Mouse (Mus musculus) heart, adult 18-20 months (tissue): ENCODE measurements around the gene Mrps36. TPM values are rescaled to one million over a fixed set of nuclear protein-coding genes. Genes with fewer than 3 reads are reported as not detected.
"Not testable (repeated sequence)": the region's sequence is repeated elsewhere in the genome, so short reads cannot be mapped to it uniquely, and the experiment has no call there.

Experiments
- DNase-seq, 2 experiments: peaks; one replicate each; pipeline ENCODE4 v3.0.0; 2021 to 2022; ENCODE audit warnings: mixed read lengths in 1 of 2
- long read RNA-seq, 2 experiments: library from polyadenylated mRNA; stranded (forward); transcript quantifications; one replicate each; pipeline ENCODE4 v2.0.0; 2021
- total RNA-seq, 2 experiments: library from RNA; stranded (reverse); gene quantifications; 2 replicates each; pipeline ENCODE4 v1.2.3; 2021

The Mrps36 gene
- 100 to 1,000 TPM; 165 to 196 TPM for total RNA-seq
- long read RNA-seq, experiment 1, transcript Mrps36-203 (4 exons, 701 nt): major isoform, 228 of 305 reads
- long read RNA-seq, experiment 1, transcript Mrps36-204 (4 exons, 672 nt): minor isoform, 7 of 305 reads
- long read RNA-seq, experiment 1, transcript Mrps36-202 (4 exons, 571 nt): minor isoform, 27 of 305 reads
- long read RNA-seq, experiment 1, partial matches to known transcripts: 4 of 305 reads
- long read RNA-seq, experiment 1, other reads (novel, unspliced or antisense): 38 of 305 reads
- long read RNA-seq, experiment 2, transcript Mrps36-203 (4 exons, 701 nt): major isoform, 191 of 254 reads
- long read RNA-seq, experiment 2, transcript Mrps36-202 (4 exons, 571 nt): minor isoform, 26 of 254 reads
- long read RNA-seq, experiment 2, transcript Mrps36-204 (4 exons, 672 nt): minor isoform, 7 of 254 reads
- long read RNA-seq, experiment 2, partial matches to known transcripts: 5 of 254 reads
- long read RNA-seq, experiment 2, other reads (novel, unspliced or antisense): 25 of 254 reads

GRCm38 (mm10) chr13:100744036-100744744, at the start of gene Mrps36:
TSS of gene Mrps36 (minus strand) at chr13:100744659.
- DNase-seq: peak; percentile 96

DNA sequence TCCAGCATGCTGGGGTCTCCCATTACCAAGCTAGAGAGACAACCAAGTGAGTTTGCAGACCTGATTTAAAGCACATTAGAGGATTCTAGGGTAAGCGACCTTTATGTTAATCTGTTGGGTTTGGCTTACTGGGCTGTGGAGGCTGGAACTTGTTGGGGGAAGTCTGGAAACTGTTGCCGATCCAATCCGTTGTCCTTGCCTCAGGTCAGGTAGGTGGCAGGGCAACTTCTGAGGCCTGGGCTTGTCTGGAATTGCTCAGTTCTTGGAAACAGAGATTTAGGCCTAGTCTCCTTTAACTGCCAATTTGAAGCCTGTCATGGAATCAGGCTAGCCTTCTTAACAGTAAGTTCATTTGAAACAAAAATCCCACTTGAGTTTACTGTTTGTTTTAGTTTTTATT, 44.6 kb upstream of the Mrps36 start:
- no peak for DNase-seq

DNA sequence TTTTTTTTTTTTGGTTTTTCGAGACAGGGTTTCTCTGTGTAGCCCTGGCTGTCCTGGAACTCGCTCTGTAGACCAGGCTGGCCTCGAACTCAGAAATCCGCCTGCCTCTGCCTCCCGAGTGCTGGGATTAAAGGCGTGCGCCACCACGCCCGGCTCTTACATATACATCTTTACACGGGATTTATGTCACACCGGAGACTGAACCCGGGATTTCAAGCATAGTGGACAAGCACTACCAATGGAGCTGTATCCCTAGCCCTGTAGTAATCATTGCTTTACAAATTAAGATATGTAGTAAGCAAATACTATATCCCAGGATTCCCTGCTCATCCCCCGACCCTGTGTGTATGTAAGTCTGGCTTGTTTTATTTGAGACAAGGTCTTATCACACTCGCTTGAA, 43.6 kb upstream of the Mrps36 start:
- DNase-seq: not testable (repeated sequence)

DNA sequence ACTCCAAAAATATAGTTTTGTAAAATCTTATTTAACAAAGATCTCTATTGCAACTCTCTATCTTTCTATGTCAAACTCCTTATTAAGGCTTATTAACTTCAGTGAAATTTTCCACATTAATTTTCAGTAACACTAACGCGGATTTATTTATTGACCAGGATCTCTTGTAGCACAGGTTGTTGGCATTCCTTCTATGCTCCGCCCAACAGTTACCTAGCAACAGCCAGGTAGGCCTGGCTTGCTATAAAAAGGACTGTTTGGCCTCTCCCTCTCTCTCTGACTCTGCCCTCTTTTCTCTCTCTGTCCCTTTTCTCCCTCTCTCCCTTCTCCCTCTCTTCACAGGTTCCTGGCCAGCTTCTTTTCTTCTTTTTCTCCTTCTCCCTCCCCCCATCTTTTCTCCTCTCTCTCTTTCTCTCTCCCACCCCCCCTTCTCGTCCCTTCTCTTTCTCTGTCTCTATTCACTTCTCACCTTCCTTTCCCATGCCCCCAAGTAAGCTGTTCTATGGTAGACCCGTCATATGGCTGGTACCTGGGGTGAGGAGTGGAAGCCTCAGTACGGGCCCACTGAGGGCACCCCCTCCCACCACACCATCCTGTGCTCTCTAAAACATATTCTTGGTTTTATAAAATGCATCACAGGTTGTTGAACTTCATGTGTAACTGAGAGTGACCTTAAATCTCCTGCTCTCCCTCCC, 43.0 kb upstream of the Mrps36 start:
- DNase-seq: no peak

- DNase-seq: peak; percentile 91 to 94
Observed at GRCm38 (mm10) chr13:100786414-100786867, 42.0 kb upstream of the Mrps36 start, which contains the start of gene Ccnb1. TSS of gene Ccnb1 (minus strand) at chr13:100786570.

DNA sequence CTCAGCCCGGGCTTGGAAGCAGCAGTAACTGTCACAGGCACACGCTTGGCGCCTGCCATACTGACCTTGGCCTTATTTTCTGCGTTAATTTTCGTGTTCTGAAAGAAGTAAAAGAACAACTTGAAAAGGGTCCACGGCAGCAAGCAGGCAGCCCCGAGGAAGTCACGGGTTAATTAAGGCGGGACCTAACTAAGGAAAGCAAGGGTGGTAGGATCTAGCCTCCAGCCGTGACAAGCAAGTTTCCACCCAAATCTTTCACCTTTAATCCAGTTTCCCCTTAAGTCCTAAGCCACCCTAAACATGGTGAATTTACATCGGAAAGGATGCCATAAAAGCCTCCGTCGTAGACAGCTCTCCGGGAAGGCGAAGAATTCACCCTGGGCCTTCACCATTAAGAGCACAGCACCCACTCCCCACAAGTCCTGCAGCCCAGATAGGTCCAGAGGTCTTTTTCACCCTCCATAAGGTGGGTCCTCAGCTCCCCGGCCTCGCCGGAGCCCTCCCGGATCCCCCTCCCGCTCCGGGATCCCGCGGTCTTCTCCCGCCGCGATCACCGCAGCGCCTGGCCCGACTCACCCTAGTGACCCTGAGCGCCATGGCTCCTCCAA, 41.5 kb upstream of the Mrps36 start:
- DNase-seq: no peak

DNA sequence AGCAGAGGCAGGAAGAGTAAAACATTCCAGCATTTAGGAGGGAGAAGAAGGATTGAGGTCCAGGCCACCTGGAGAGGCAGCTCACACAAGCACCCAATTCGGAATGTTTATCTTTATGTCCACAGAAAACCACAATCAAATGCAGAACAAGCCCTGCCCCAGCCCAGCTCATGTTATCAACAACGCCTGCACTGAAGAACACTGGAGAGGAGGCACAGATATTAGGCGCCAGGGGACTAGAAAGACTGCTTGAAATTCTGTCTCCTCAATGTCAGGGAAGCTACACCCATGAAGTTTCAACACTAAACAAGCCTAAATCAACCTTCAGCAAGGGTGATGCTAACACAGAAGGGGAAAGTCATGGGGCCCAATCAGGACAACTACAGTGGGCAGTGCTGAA, 33.0 kb upstream of the Mrps36 start:
- no peak for DNase-seq

- DNase-seq: no peak
Observed at GRCm38 (mm10) chr13:100776710-100777109, 32.3 kb upstream of the Mrps36 start.

GRCm38 (mm10) chr13:100776056-100776419, 31.6 kb upstream of the Mrps36 start:
- DNase-seq: no peak

DNA sequence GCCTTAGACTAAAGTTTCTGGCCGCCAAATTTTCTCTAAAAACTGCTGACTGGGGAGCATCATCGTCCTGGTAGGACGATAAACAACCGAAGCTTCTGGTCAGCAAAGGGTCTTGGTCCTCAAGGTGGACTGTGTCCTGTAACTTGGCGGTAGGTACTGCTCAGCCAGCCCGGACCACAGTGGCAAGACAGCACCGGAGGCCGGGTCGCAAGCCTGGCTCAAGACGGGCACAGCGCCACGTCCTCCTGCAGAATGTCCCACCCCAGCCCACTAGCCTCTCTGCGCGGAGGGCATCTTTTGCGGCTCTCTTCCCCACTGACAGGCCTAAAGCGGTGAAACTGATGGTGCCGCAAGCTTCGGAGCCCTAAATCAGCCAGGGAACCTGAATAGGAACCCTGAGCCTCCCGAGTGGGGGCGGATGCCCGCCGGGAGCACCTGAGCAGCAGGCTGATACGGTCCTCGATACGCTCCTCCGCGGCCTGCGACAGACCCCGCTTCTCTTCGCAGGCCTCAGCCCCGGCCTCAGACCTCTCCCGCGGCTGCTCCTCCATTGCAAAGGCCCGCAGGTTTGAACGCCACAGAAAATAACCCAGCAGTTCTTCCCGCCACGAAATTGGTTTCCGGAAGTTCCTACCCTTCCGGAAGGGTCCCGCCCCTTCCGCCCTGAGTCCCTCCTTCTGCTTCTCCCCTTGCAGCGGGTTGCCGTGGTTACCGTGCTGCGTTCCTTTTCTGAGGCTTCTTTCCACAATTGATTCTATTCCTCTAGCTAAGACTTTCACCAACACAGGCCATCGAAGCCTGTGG, 31.0 kb upstream of the Mrps36 start, which contains the start of gene Cenph:
Gene Cenph (minus strand): TSS at position 648 of the 804 bp plus-strand sequence.
- DNase-seq: peak; percentile 89 to 90

- DNase-seq: no peak
Observed at GRCm38 (mm10) chr13:100774704-100775103, 30.2 kb upstream of the Mrps36 start.

DNA sequence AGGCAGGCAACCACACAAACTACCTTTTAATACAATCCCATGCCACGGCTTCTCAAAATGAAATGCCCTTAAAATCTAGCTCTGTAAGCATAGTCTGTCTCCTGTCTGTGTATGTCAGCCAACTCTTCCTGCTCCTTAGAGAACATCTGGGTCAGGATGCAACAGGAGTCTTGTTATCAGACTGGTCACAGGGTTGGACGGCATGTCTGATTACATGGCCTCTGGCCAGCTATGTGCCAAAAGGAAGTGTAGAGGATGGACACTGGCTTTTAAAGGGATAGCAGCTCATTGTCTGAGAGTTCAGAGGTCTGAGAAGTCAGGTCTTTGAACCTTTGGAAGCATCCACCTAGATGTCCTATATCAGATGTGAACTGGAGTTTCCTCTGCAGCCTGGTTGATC, 10.9 kb upstream of the Mrps36 start:
- DNase-seq: peak; percentile 41 to 54

- no peak for DNase-seq
Observed at GRCm38 (mm10) chr13:100754186-100754585, 9.7 kb upstream of the Mrps36 start.

DNA sequence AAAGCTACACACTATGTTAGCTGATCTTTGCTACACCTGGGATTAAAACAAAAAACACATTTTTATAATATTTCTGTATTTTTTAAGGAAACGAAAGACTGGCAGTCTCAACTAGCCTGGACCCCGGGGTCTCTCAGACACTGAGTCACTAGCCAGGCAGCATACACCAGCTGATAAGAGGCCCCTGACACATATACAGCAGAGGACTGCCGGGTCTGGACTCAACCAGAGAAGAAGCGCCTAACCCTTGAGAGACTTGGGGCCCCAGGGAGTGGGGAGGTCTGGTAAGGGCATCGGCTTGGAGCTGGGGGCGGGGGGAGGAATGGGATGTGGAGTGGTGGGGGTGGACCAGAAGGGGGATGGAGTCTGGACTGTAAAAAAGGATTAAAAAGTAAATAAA, 8.6 kb upstream of the Mrps36 start:
- DNase-seq: no peak

DNA sequence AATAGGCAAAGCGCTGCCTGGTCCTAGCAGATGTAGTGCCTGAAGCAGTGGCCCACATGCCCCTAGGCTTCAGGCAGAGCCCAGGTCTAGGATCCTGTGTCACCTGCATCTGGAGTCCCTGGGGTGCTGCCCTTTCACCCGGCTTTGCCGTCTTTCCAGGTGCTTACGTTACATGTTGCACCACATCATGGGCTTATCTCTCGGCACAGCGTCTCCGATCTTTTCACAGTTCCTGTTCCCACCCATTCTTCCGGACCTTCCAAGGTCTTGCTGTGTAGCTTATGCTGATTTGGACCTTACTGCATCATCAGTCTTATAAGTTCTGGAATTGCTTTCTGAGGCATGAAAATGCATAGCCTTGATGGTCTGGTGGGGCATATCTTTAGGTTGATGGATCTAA, 8.1 kb upstream of the Mrps36 start:
- DNase-seq: no peak

DNA sequence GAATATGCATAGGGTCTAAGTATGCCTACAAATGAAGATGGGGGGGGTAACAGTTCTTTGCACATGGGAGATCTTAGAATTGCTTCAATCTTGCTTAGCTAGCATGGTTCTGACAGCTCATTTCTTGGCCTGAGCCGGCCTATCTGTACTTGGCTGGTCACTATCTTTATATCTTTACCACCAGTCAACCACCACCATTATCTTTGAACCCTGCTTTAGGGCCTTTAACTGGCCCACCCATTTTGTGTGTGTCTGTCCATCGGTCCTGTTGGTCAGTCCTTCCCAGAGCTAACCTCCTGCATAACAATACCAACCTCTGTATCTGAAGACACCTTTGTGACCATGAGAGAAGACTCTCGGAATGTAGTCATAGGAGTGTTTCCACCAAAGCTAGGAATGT, 6.9 kb upstream of the Mrps36 start:
- DNase-seq: no peak

- no peak for DNase-seq
Observed at GRCm38 (mm10) chr13:100750799-100751198, 6.3 kb upstream of the Mrps36 start.

DNA sequence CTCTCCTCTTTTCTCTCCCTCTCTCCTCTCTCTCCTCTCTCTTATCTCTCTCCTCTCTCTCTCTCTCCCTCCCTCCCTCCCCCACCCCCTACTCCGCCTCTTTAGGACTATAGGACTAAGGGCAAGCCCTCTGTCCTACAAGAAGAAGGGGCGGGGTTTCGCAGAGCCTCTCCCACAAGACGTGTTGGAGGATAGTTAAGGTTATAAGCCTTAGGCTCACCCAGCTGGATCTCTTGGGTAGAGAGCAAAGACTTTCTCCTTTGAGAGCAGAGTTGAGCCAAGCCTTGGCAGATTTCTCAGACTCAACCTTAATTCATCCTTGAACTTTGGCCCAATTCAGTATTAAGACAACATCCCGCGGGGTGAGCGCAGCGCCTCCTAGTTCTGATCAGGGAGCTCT, 4.2 kb upstream of the Mrps36 start:
- peak in 1 of 2 experiments; percentile 4 for DNase-seq

GRCm38 (mm10) chr13:100746090-100746489, 1.6 kb upstream of the Mrps36 start:
- DNase-seq: no peak

GRCm38 (mm10) chr13:100743346-100744035, 968 bp downstream of the Mrps36 start:
- DNase-seq: no peak

DNA sequence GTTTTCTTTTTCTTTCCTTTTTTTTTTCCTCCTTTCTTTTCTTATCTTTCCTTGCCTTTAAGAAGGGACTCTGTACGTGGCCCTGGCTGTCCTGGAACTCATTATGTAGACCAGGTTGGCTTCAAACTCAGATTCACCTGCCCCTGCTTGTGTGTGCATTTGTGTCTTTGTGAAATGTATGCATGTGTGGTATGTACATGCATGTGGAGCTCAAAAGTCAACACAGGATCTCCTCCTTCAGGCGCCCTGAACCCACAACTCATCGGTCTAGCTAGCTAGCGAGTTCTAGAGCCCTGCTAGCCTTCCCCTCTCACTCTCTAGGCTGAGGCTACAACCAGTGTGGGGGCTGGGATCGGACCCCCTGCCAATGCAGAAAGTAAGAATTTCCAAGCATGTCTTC, 1.6 kb downstream of the Mrps36 start:
- no peak for DNase-seq
